Mouse (Mus musculus): Measurements from ENCODE around the gene Abtb2.

GRCm38 (mm10) chr2:103565171-103565591 lies 929 bp upstream of the Abtb2 start:
- TF ChIP-seq POLR2A (IDR thresholded peaks at IDR 0.05; ENCODE audit: low read depth, low read length) (no peak), CTCF (IDR thresholded peaks at IDR 0.05; ENCODE audit: extremely low read depth, insufficient read depth, insufficient read length, insufficient replicate concordance) (no peak)
